Mouse (Mus musculus) brain, embryonic 14.5 days (tissue): ENCODE data around the gene Pcf11.

Experiments used
- CTCF ChIP-seq: fragments of 200-500 bp; IDR thresholded peaks from 2 replicates; pipeline ENCODE4 v1.5.1; 2012; ENCODE audit warnings: inconsistent platforms, mild to moderate bottlenecking, moderate library complexity, borderline replicate concordance; ENCODE audit not compliant: insufficient read depth, insufficient read length; ENCODE audit errors: extremely low read depth
- POLR2A ChIP-seq: fragments of 200-500 bp; IDR thresholded peaks from 2 replicates; pipeline ENCODE4 v1.6.1; 2012; ENCODE audit warnings: mild to moderate bottlenecking, inconsistent platforms, borderline replicate concordance; ENCODE audit not compliant: poor library complexity, insufficient read depth, insufficient read length, severe bottlenecking; ENCODE audit errors: extremely low read depth

- no peak for TF ChIP-seq POLR2A
- no peak for TF ChIP-seq CTCF
Measured at GRCm38 (mm10) chr7:92610830-92611229, 58.9 kb downstream of the Pcf11 start.
